Mouse (Mus musculus): Measurements from ENCODE around the gene Scmh1.

Scmh1 gene

GRCm38 (mm10) chr4:120404778-120405143 is 320 bp upstream of the Scmh1 start:
- peak in 1 of 2 experiments; percentile 18 for DNase-seq (ENCODE audit: low read depth in 2 of 2, low spot score in 2 of 2)

- no peak for DNase-seq (ENCODE audit: low read depth in 2 of 2, low spot score in 2 of 2)
Measured at GRCm38 (mm10) chr4:120405806-120406638, 941 bp downstream of the Scmh1 start.

GRCm38 (mm10) chr4:120406639-120407273 is 1.7 kb downstream of the Scmh1 start:
- no peak for DNase-seq (ENCODE audit: low read depth in 2 of 2, low spot score in 2 of 2)

- no peak for DNase-seq (ENCODE audit: low read depth in 2 of 2, low spot score in 2 of 2)
Measured at GRCm38 (mm10) chr4:120418053-120418452, 13.0 kb downstream of the Scmh1 start.

GRCm38 (mm10) chr4:120420193-120420592 is 15.1 kb downstream of the Scmh1 start:
- no peak for DNase-seq (ENCODE audit: low read depth in 2 of 2, low spot score in 2 of 2)

GRCm38 (mm10) chr4:120420685-120421084 is 15.6 kb downstream of the Scmh1 start:
- no peak for DNase-seq (ENCODE audit: low read depth in 2 of 2, low spot score in 2 of 2)

GRCm38 (mm10) chr4:120430601-120431000 is 25.5 kb downstream of the Scmh1 start:
- DNase-seq (ENCODE audit: low read depth in 2 of 2, low spot score in 2 of 2), result no peak

- DNase-seq (ENCODE audit: low read depth in 2 of 2, low spot score in 2 of 2), result no peak
Measured at GRCm38 (mm10) chr4:120432599-120433373, 27.7 kb downstream of the Scmh1 start.

- no peak for DNase-seq (ENCODE audit: low read depth in 2 of 2, low spot score in 2 of 2)
Measured at GRCm38 (mm10) chr4:120461741-120462140, 56.7 kb downstream of the Scmh1 start.

- DNase-seq (ENCODE audit: low read depth in 2 of 2, low spot score in 2 of 2), result no peak
Measured at GRCm38 (mm10) chr4:120472946-120473345, 67.9 kb downstream of the Scmh1 start.

- DNase-seq (ENCODE audit: low read depth in 2 of 2, low spot score in 2 of 2), result no peak
Measured at GRCm38 (mm10) chr4:120487707-120488106, 82.6 kb downstream of the Scmh1 start.

- DNase-seq (ENCODE audit: low read depth in 2 of 2, low spot score in 2 of 2), result no peak
Measured at GRCm38 (mm10) chr4:120506955-120507354, 101.9 kb downstream of the Scmh1 start.

- no peak for DNase-seq (ENCODE audit: low read depth in 2 of 2, low spot score in 2 of 2)
Measured at GRCm38 (mm10) chr4:120511203-120511602, 106.1 kb downstream of the Scmh1 start.

GRCm38 (mm10) chr4:120514366-120514765 is 109.3 kb downstream of the Scmh1 start:
- DNase-seq (ENCODE audit: low read depth in 2 of 2, low spot score in 2 of 2), result no peak

GRCm38 (mm10) chr4:120516491-120516890 is 111.4 kb downstream of the Scmh1 start:
- no peak for DNase-seq (ENCODE audit: low read depth in 2 of 2, low spot score in 2 of 2)

- no peak for DNase-seq (ENCODE audit: low read depth in 2 of 2, low spot score in 2 of 2)
Measured at GRCm38 (mm10) chr4:120516907-120517306, 111.8 kb downstream of the Scmh1 start.

GRCm38 (mm10) chr4:120517335-120517734 is 112.3 kb downstream of the Scmh1 start:
- DNase-seq (ENCODE audit: low read depth in 2 of 2, low spot score in 2 of 2), result no peak

GRCm38 (mm10) chr4:120521761-120522160 is 116.7 kb downstream of the Scmh1 start:
- no peak for DNase-seq (ENCODE audit: low read depth in 2 of 2, low spot score in 2 of 2)

GRCm38 (mm10) chr4:120522351-120522750 is 117.3 kb downstream of the Scmh1 start:
- no peak for DNase-seq (ENCODE audit: low read depth in 2 of 2, low spot score in 2 of 2)

- DNase-seq (ENCODE audit: low read depth in 2 of 2, low spot score in 2 of 2), result no peak
Measured at GRCm38 (mm10) chr4:120523092-120523491, 118.0 kb downstream of the Scmh1 start.

GRCm38 (mm10) chr4:120528171-120528570 is 123.1 kb downstream of the Scmh1 start:
- DNase-seq (ENCODE audit: low read depth in 2 of 2, low spot score in 2 of 2), result no peak

- no peak for DNase-seq (ENCODE audit: low read depth in 2 of 2, low spot score in 2 of 2)
Measured at GRCm38 (mm10) chr4:120531986-120532385, 126.9 kb downstream of the Scmh1 start, which contains the start of gene Slfnl1. Gene Slfnl1 (plus strand): TSS chr4:120532231.
